Mouse (Mus musculus) heart, postnatal 0 days (tissue): ENCODE results near the gene Gnai3. TPM values are rescaled to one million over a fixed set of nuclear protein-coding genes. Genes with fewer than 3 reads are reported as not detected.

Experiments
- ATAC-seq: fragments of 200-750 bp; cut with Nextera tagmentation; 2 replicates; pipeline ENCODE4 v1.8.0; 2017; ENCODE audit warnings: low read depth, moderate number of reproducible peaks, moderate library complexity; ENCODE audit not compliant: insufficient read depth
- DNase-seq: peaks from one replicate; pipeline ENCODE4 v3.0.0-alpha.2; 2016; ENCODE audit warnings: low spot score
- H3K27ac ChIP-seq: fragments of 300-500 bp; sonication (generic); 2 replicates; pipeline ENCODE4 v1.5.1; 2014; ENCODE audit warnings: low read depth, mild to moderate bottlenecking
- H3K27me3 ChIP-seq: fragments of 300-500 bp; sonication (generic); 2 replicates; pipeline ENCODE4 v1.6.1; 2014; ENCODE audit warnings: low read length, mixed read lengths; ENCODE audit not compliant: control insufficient read depth, insufficient read depth
- H3K36me3 ChIP-seq: fragments of 300-500 bp; sonication (generic); replicated peaks from 2 replicates; pipeline ENCODE4 v1.6.1; 2014; ENCODE audit warnings: low read length, mixed read lengths; ENCODE audit not compliant: control insufficient read depth, insufficient read depth
- H3K4me1 ChIP-seq: fragments of 300-500 bp; sonication (generic); 2 replicates; pipeline ENCODE4 v1.6.1; 2014; ENCODE audit warnings: antibody characterized with exemption; ENCODE audit not compliant: control insufficient read depth, insufficient read depth
- H3K4me2 ChIP-seq: fragments of 300-500 bp; sonication (generic); 2 replicates; pipeline ENCODE4 v1.6.1; 2014; ENCODE audit warnings: low read depth, mild to moderate bottlenecking, low read length, moderate library complexity
- H3K4me3 ChIP-seq: fragments of 300-500 bp; sonication (generic); 2 replicates; pipeline ENCODE4 v1.5.1; 2014; ENCODE audit warnings: low read depth, low read length
- H3K9ac ChIP-seq: fragments of 300-500 bp; sonication (generic); replicated peaks from 2 replicates; pipeline ENCODE4 v1.6.1; 2014; ENCODE audit warnings: low read depth, low read length, mixed read lengths
- H3K9me3 ChIP-seq: fragments of 300-500 bp; sonication (generic); replicated peaks from 2 replicates; pipeline ENCODE4 v1.6.1; 2016; ENCODE audit warnings: low read length; ENCODE audit not compliant: control insufficient read depth
- CTCF ChIP-seq: IDR thresholded peaks from 2 replicates; pipeline ENCODE4 v1.5.1; 2016; ENCODE audit warnings: antibody characterized with exemption, control low read depth, low read depth
- EP300 ChIP-seq: IDR thresholded peaks from 2 replicates; pipeline ENCODE4 v1.6.1; 2016; ENCODE audit warnings: antibody characterized with exemption, low read depth
- WGBS: fragments of 180-500 bp; shearing (Covaris S2); extraction: QIAGEN DNeasy Blood & Tissue Kit; methylation state at CpG from one replicate; pipeline ENCODE4 v1.1.7; 2014; 5-methylcytosine and 5-hydroxymethylcytosine counted together
- polyA plus RNA-seq: library from polyadenylated mRNA; unstranded; fragments of >200 nt; fragmentation: Nextera tagmentation; extraction: Ambion mirVana; gene quantifications from 2 replicates; pipeline ENCODE4 v1.2.1, GENCODE M21; 2015
- total RNA-seq: library from RNA; depleted of rRNA; stranded (reverse); fragments of >200 nt; gene quantifications from 2 replicates; pipeline ENCODE4 v1.2.3, GENCODE M21; 2014; ENCODE audit warnings: low replicate concordance

Gnai3 gene
- total and polyA plus RNA-seq, 2 experiments from 2014 or later = 30.2 to 35.8 TPM

DNA sequence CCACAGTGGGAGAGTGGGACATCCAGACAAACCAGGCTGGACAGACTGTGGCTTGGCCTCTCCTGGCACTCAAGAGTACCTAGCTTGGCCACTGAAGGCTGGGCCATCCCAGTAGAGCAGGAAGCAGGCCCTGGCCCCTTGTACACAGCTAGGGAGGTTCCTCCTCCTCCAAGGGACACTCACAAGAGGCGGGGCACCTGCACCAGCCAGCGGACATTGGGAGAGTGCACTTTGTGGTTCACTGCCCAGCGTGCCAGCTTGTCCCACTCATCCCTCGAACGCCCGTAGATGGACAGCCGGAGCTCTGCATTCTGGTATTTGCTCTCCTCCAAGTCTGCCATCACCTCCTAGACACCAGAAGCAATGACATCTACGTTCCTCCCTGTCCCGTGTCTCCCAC, 69.1 kb downstream of the Gnai3 start:
- Histone ChIP-seq H3K27me3 (no peaks in the 10 kb centered on the region), H3K36me3 (peaks cover 68% of the 10 kb centered on the region)
- 89% methylated on average over 9 of the region's 9 CpGs for WGBS

DNA sequence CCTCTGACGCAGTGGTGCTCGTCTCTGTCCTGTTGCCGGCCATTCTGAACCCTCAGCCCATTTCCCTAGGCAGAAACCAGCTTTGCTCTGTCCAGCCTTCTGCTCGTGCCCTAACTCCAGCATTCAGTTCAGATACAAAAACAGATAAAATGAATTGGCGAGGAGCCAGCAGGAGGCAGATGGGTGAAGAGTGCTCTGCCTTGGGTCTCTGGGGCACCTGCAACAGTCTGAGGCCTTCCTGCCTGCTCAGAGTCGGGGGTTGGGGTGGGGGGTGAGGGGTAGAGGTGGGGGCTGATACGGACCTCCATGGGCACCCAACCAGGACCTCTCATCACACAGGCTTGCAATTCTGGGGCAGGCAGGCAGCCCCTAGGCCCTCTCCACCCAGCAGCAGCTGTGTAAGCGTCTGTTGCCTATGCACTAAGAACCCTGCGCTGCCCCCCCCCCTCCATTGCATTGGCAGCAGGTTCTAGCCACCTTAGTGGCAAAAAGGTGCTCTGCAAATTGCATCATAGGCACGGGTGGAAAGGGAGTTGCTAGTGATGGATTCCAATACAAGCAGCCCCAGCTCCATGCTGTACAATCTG, 72.9 kb downstream of the Gnai3 start:
- H3K36me3 ChIP-seq = peaks cover 42% of the 10 kb centered on the region

More for the DNA sequence above, 69.1 kb downstream of the Gnai3 start:
- Histone ChIP-seq H3K4me3 (no peak overlapping the region), H3K4me2 (no peak overlapping the region), H3K9me3 (no peaks in the 10 kb centered on the region), H3K9ac (no peak overlapping the region), H3K4me1 (peaks cover 5% of the 10 kb centered on the region; the same call in 1 of the 2 replicates), H3K27ac (no peak overlapping the region)
- TF ChIP-seq CTCF (no peak), EP300 (no peak)
- DNase-seq = no peak
- ATAC-seq = no peak

DNA sequence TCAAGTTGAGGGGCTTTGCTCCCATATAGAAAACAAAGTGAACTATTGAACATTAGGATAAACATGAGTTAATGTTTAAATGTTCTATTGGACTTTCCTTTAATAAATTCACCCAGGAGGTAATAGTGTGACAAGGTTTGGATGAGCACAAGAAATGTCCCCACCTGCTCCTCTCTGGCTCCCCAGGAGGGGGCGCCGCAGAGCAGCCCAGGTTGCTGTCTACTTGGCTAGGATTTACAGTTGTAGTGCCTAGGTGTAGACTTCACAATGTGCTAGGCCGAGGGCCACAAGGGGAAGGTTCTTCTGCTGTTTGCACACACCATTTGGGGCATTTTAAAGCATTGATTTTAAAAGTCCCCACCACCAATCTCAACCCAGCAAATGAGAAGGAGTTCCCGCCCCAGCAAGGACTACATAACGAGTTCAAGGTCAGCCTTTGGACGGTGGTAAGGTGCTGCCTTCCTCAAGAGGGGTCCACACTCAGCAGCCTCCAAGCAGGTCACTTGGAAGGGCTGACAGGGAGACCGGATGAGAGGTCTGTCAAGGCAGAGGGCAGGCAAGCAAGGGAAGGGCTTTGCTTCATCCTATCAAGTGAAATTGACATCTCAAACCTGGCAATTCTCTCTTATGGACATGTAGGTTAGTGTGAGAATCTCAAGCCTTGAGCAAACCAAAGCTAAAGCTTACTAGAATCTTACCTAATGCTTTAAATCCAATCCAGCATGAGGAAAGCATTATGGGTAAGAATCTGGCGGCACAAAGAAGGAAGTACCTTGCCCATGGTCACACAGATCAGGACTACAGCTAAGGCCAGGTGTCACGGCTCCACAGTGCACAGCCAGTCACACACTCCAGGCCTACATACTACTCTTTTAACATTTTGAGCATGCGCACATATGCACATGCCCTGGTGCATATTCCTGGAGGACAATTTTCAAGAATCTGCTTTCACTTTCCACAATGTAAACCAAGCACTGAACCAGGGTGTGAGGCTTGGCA, 75.4 kb downstream of the Gnai3 start:
- Histone ChIP-seq H3K27ac (no peak overlapping the region), H3K4me2 (peak overlapping the region; percentile 54), H3K4me3 (no peak overlapping the region; the same call in 1 of the 2 replicates), H3K9me3 (no peaks in the 10 kb centered on the region), H3K4me1 (peaks cover 4% of the 10 kb centered on the region; the same call in 1 of the 2 replicates), H3K27me3 (no peaks in the 10 kb centered on the region), H3K36me3 (peaks cover 18% of the 10 kb centered on the region), H3K9ac (no peak overlapping the region)
- WGBS = 62% methylated on average over 10 of the region's 10 CpGs
- DNase-seq (peak; percentile 62), ATAC-seq (peak; percentile 67)
- TF ChIP-seq CTCF (peak; percentile 85), EP300 (no peak)

More for the DNA sequence above, 72.9 kb downstream of the Gnai3 start:
- ATAC-seq (no peak), DNase-seq (no peak)
- Histone ChIP-seq H3K27me3 (no peaks in the 10 kb centered on the region), H3K4me3 (no peak overlapping the region), H3K4me1 (peaks cover 4% of the 10 kb centered on the region; the same call in 1 of the 2 replicates), H3K4me2 (no peak overlapping the region), H3K27ac (no peak overlapping the region), H3K9me3 (no peaks in the 10 kb centered on the region), H3K9ac (no peak overlapping the region)
- WGBS = 70% methylated on average over 10 of the region's 10 CpGs
- TF ChIP-seq CTCF = no peak

DNA sequence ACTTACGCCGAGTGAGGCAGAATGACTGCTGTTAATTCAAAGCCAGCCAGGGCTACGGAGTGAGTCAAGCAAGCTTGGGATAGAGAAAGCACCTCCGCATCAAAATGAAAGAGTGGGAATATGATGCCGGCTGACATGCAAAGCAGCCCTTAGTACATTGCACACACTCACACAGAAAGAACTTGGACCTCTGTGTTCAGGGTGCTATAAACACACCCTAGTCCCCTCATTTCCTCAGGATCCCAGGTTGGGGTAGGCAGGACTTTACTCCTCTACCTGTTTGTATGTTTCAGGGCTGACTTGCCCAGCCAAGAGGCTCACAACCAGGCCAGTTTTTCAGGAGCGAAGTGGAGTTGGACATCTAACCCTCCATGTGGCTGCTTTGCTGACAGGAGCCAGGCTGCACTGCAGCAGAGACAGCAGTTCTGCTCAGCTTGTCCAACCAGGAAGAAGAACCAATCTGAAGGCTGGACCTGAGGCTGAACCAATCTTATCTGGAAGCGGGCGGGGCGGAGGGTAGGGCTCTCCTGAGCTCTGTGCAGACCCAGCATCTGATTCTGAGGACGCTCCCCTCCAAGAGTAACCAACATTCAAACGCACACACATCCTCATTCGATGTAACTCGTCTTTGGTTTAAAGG, 76.6 kb downstream of the Gnai3 start:
- Histone ChIP-seq H3K4me1 (peaks cover 4% of the 10 kb centered on the region; the same call in 1 of the 2 replicates), H3K9me3 (no peaks in the 10 kb centered on the region), H3K4me3 (peak overlapping the region; percentile 26), H3K36me3 (peaks cover 7% of the 10 kb centered on the region; the same call in 1 of the 2 replicates), H3K9ac (no peak overlapping the region), H3K27me3 (no peaks in the 10 kb centered on the region), H3K4me2 (peak overlapping the region; percentile 54), H3K27ac (peak overlapping the region; percentile 1; the same call in 1 of the 2 replicates)
- WGBS = 36% methylated on average over 13 of the region's 13 CpGs
- no peak for DNase-seq
- ATAC-seq = peak; percentile 61; the same call in 1 of the 2 replicates
- no peak for TF ChIP-seq EP300
- no peak for TF ChIP-seq CTCF

DNA sequence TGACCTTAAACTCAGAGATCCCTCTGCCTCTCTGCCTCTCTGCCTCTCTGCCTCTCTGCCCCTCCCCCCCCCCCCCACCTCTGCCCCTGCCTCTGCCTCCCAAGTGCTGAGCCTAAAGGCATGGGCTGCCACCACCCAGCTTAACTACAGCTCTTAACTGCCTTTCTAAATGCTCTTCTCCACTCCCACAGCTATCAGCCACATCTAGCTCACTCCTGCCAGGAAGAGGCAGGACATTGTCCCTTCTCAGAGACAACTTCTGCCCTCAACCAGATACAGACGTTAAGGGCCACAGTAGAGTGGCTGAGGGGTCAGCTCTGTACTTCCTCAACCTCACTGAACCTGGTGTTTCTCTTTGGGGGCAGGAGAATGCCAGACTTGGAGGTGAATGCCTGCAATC, 77.1 kb downstream of the Gnai3 start:
- TF ChIP-seq EP300 (no peak), CTCF (no peak)
- no peak for ATAC-seq
- 0 out of 2 replicates have a peak overlapping the region, but pooled peaks have one; percentile 1 for H3K27ac ChIP-seq

More for the DNA sequence above, 77.1 kb downstream of the Gnai3 start:
- no peak overlapping the region for H3K9ac ChIP-seq
- H3K27me3 ChIP-seq = no peaks in the 10 kb centered on the region
- no peak for DNase-seq
- H3K9me3 ChIP-seq = no peaks in the 10 kb centered on the region
- no peak overlapping the region for H3K4me3 ChIP-seq
- H3K4me1 ChIP-seq = peaks cover 4% of the 10 kb centered on the region; the same call in 1 of the 2 replicates
- peaks cover 2% of the 10 kb centered on the region; the same call in 1 of the 2 replicates for H3K36me3 ChIP-seq
- no peak overlapping the region for H3K4me2 ChIP-seq
- WGBS = 3% methylated on average over 1 of the region's 1 CpGs
